Mouse (Mus musculus): ENCODE measurements around the gene Krt39.

- TF ChIP-seq RAD21 (IDR thresholded peaks at IDR 0.05; ENCODE audit: low read depth, low read length) (no peak), POLR2A (IDR thresholded peaks at IDR 0.05; ENCODE audit: control insufficient read depth in 1 of 2, insufficient read depth in 1 of 2, low read depth in 1 of 2, low read length in 2 of 2, poor library complexity in 1 of 2) (no peak), CTCF (IDR thresholded peaks at IDR 0.05 in 2 of 3, conservative IDR thresholded peaks at IDR 0.05 in 1 of 3; ENCODE audit: control insufficient read depth in 1 of 3, insufficient read depth in 1 of 3, low read depth in 2 of 3, low read length in 3 of 3, poor library complexity in 1 of 3, severe bottlenecking in 1 of 3) (no peak), POLR2AphosphoS5 (IDR thresholded peaks at IDR 0.05; ENCODE audit: borderline replicate concordance, low read depth, low read length) (no peak), TCF12 (IDR thresholded peaks at IDR 0.05; ENCODE audit: low read depth, low read length) (no peak), EP300 (IDR thresholded peaks at IDR 0.05; ENCODE audit: low read depth in 1 of 2, low read length in 2 of 2) (no peak), MYC (IDR thresholded peaks at IDR 0.05; ENCODE audit: low read depth, low read length) (no peak)
Measured at GRCm38 (mm10) chr11:99469228-99469627, 51.9 kb downstream of the Krt39 start.
